Mouse (Mus musculus): Measurements from ENCODE around the gene Zfp655. TPM values are rescaled to one million over a fixed set of nuclear protein-coding genes. Genes with fewer than 3 reads are reported as not detected.
"Not testable (repeated sequence)": the region's sequence is repeated elsewhere in the genome, so short reads cannot be mapped to it uniquely, and the experiment has no call there.

Zfp655 gene
- polyA plus RNA-seq (2012; rRNA removed), result 20.8 and 20.9 TPM in 2 replicates

- DNase-seq (ENCODE audit: extremely low spot score in 1 of 2, low spot score in 1 of 2), result peak; percentile 96 to 99
Observed at GRCm38 (mm10) chr5:145231367-145231871, at the start of gene Zfp655. Zfp655 (plus strand) TSS chr5:145231715.

- DNase-seq (ENCODE audit: extremely low spot score in 1 of 2, low spot score in 1 of 2), result no peak
Observed at GRCm38 (mm10) chr5:145185244-145185643, 46.3 kb upstream of the Zfp655 start.

GRCm38 (mm10) chr5:145189416-145189815 lies 42.1 kb upstream of the Zfp655 start:
- no peak for DNase-seq (ENCODE audit: extremely low spot score in 1 of 2, low spot score in 1 of 2)

DNA sequence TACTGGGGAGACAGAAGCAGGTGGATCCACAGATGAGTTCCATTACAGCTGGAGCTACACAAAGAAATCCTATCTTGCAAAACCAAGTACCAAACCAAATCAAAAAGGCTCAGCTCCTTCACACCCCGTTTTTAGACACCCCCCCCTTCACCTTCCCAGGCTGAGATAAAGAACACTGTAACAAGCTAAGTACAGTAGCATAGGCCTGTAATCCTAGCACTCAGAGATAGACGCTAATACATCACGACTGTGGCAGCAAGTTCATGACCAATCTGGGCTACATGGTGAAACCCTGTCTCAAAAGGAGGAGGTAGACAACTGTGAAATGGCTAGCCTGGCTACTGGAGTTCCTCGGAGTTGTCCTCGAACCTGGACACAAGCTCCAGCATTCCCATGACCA lies 41.1 kb upstream of the Zfp655 start:
- no peak for DNase-seq (ENCODE audit: extremely low spot score in 1 of 2, low spot score in 1 of 2)

- peak; percentile 87 to 96 for DNase-seq (ENCODE audit: extremely low spot score in 1 of 2, low spot score in 1 of 2)
Observed at GRCm38 (mm10) chr5:145190875-145191798, 40.4 kb upstream of the Zfp655 start.

DNA sequence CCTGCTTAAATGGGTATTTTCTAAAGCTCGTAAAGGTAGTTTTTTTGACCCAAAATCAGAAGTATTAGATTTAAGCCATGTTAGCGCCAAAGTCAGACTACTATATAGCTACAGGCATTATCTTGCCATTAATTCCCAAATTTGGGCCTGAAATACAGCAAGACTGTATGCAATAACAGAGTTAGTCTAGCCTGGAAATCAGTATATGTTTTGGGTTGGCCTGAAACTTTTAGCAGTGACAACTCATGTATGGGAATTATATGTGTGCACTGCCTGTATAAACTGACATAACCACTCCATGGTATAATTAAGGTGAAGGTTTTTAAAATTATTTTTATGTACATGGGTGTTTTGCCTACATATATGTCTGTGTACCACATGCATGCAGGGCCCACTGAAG lies 39.6 kb upstream of the Zfp655 start, which contains the start of gene Atp5j2:
TSS of gene Atp5j2 (minus strand) at position 101 of the 400 bp plus-strand sequence.
- DNase-seq (ENCODE audit: extremely low spot score in 1 of 2, low spot score in 1 of 2), result no peak

- DNase-seq (ENCODE audit: extremely low spot score in 1 of 2, low spot score in 1 of 2), result no peak
Observed at GRCm38 (mm10) chr5:145200387-145200786, 31.1 kb upstream of the Zfp655 start.

GRCm38 (mm10) chr5:145201321-145201991 lies 30.1 kb upstream of the Zfp655 start, which contains the start of gene Zkscan14:
Zkscan14 (minus strand) TSS chr5:145201868.
- DNase-seq (ENCODE audit: extremely low spot score in 1 of 2, low spot score in 1 of 2), result peak; percentile 55 to 83

DNA sequence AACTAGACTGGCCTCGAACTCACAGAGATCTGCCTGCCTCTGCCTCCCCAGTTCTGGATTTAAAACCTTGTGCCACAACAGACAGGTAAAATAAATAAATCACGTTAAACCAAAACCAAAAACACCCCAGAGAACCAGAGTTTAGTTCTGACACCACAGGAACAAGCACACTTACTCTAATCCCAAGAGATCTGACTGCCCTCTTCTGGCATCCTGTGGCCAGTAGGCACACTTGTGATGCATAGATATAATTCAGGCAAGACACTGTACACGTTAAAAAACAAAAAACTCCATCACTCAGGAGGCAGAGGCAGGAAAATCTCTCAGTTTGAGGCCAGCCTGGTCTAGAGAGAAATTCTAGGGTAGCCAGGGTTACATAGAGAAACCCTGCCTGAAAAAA lies 29.1 kb upstream of the Zfp655 start:
- no peak for DNase-seq (ENCODE audit: extremely low spot score in 1 of 2, low spot score in 1 of 2)

DNA sequence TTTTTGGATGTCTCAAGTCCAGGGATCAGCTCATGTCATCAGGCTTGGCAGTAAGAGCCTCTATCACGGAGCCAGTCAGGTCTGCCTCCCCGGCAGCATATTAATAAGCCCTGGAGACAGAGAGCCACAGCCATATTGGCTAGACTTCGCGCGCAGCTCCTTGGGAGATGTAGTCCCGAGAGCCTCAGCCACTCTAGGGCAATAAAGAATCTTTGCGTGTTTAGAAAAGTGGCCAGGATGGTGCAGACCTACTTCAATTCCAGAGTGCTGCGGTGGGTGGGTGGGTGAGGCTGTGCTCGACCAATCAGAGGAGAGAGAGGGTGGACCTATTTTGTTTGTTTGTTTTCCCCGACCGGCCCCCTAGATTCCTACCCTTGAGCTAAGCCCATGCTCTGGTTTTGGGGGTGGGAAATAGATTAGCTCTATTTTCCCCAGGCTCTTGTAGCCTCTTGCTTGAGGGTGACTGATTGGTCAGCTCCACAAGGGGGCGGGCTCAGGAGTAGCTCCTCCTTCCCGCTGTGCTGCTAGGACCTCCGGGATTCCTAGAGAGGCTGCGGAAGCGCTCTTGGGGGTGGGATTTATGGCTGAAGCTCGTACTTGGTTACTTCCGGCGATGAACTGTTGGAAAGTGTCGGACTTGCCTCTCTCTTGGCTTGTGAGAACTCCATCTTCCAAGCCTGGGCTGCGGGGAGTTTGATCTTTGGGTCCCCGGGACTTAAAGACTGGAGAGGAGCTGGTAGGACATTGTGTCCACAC lies 27.4 kb upstream of the Zfp655 start, which contains the start of gene Zkscan5:
TSS of gene Zkscan5 (plus strand) at position 627 of the 756 bp plus-strand sequence.
- DNase-seq (ENCODE audit: extremely low spot score in 1 of 2, low spot score in 1 of 2), result peak; percentile 98 to 99

- DNase-seq (ENCODE audit: extremely low spot score in 1 of 2, low spot score in 1 of 2), result no peak
Observed at GRCm38 (mm10) chr5:145205041-145205440, 26.5 kb upstream of the Zfp655 start.

DNA sequence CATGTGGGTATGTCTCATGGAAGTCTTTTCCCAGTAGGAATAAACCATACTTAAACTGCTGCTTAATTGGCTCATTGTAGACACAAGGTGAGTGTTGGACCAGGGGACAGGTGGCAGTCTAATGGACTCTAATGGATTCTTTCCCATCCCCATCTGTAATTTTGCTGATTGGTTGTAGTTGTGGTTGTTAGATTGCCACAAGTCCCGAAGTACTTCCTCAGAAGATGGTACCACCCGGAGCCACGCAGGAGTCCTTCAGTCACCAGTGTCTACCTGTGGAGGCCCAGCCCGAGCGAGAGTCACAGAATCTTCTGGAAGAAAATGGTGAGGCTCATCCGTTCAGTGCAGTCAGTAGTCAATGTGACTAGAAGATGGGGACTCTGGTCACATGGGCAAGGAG lies 24.1 kb upstream of the Zfp655 start:
- no peak for DNase-seq (ENCODE audit: extremely low spot score in 1 of 2, low spot score in 1 of 2)

GRCm38 (mm10) chr5:145207954-145208353 lies 23.6 kb upstream of the Zfp655 start:
- no peak for DNase-seq (ENCODE audit: extremely low spot score in 1 of 2, low spot score in 1 of 2)

DNA sequence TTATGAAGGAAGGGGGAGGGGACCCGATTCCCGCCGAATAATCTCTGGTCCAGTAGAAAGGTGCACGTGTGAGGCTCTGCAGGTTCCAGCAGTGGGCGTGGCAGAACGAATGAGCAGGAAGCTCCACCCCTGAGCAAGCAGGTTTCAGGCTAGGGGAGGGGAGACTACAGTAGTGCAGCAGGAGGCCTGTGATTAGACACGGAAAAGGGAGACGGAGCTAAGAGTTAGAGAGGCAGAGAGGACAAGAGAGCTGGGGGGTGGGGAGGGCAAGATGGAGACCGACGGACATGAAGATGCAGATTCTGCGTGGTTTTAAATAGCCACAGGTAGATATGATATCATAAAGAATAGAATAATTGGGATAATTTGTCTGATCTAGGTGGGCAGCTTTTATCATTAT lies 23.1 kb upstream of the Zfp655 start:
- DNase-seq (ENCODE audit: extremely low spot score in 1 of 2, low spot score in 1 of 2), result not testable (repeated sequence)

- DNase-seq (ENCODE audit: extremely low spot score in 1 of 2, low spot score in 1 of 2), result no peak
Observed at GRCm38 (mm10) chr5:145211340-145211739, 20.2 kb upstream of the Zfp655 start.

- no peak for DNase-seq (ENCODE audit: extremely low spot score in 1 of 2, low spot score in 1 of 2)
Observed at GRCm38 (mm10) chr5:145212216-145212615, 19.3 kb upstream of the Zfp655 start.

DNA sequence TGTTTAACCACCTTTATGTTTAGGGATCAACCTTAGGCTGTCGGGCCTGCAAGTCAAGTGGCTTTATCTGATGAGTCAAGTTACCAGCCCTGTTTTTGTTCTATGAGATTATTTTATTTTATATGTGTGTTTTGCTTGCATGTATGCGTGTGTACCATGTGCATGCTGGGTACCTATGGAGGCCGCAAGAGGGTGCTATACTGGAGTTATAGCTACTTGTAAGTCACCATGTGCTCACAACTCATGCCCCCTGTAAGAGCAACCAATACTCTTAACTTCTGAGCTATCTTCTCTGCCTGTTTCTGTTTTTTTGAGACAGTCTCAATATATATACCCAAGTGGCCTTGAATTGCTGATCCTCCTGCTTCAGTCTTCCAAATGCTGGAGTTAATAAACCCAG lies 18.0 kb upstream of the Zfp655 start:
- DNase-seq (ENCODE audit: extremely low spot score in 1 of 2, low spot score in 1 of 2), result no peak

DNA sequence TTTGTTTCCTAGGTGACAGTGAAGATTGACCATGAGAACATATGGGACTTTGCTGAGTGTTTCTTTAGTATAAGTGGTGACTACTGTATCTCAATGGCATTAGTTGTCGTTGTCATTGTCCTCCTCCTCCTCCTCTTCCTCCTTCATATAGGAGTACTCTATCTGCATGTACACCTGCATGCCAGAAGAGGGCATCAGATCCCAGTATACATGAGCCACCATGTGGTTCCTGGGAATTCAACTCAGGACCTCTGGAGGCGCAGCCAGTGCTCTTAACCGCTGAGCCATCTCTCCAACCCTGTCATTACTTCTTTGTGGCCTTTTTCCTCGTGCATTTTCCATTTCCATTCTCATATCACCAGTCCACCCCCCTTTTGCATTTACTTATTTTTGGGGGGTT lies 16.8 kb upstream of the Zfp655 start:
- DNase-seq (ENCODE audit: extremely low spot score in 1 of 2, low spot score in 1 of 2), result no peak

DNA sequence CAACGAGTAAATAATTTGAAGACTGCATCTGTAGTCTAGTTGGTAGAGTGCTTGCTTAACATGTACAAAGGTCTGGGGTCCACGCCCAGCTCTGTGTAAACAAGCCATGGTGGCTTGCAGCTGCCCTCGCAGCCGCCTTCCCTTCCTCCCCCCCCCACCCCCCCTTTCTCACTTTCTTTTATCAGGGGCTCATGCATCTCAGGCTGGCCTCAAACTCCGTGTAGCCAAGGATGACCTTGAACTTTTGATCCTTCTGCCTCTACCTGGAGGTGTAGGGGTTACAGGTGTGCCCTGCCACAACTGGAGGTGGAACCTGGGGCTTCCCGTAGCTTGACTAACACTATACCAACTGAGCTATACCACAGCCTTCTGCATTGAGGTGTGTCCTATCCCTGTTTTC lies 13.8 kb upstream of the Zfp655 start:
- no peak for DNase-seq (ENCODE audit: extremely low spot score in 1 of 2, low spot score in 1 of 2)

DNA sequence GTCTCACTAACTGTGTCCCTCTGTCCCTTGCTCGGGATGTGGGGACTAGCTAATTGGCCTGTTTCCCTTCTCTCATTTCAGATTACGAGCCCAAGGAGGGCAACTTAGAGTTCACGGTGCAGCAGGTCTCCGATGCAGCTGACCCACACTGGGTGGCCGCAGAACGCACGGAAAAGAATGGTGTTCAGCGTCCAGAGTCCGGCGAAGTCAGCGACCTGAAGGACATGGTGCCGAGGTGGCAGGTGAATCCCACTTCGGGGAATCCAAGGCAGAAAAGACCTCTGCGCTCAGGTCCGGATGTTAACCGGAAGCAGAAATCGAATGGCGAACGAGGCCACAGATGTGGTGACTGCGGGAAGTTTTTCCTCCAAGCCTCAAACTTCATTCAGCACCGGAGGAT lies 13.3 kb upstream of the Zfp655 start:
- DNase-seq (ENCODE audit: extremely low spot score in 1 of 2, low spot score in 1 of 2), result no peak

DNA sequence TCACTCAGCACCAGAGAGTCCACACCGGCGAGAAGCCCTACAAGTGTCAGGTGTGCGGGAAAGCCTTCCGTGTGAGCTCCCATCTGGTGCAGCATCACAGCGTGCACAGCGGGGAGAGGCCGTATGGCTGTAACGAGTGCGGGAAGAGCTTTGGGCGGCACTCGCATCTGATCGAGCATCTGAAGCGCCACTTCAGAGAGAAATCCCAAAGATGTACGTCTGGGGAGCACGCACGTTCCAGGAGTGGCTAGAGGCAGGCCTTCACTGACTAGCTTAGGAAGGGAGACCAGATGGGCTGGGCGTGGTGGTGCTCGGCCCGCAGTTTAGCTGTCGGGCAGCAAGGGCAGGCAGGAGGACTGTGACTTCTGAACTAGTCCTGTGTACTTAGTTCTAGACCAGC lies 12.8 kb upstream of the Zfp655 start:
- no peak for DNase-seq (ENCODE audit: extremely low spot score in 1 of 2, low spot score in 1 of 2)

Measured in frontal cortex, adult 2 months (tissue).